Mouse (Mus musculus) frontal cortex, postnatal 36 days (tissue): Measurements from ENCODE around the gene Trpc7.

Experiments used
- DNase-seq, 2 experiments: peaks; one replicate each; pipeline ENCODE4 v3.0.0; 2022; ENCODE audit warnings: low spot score in 2 of 2

Trpc7 gene

GRCm38 (mm10) chr13:56747554-56747953 lies 148.2 kb downstream of the Trpc7 start:
- no peak for DNase-seq

GRCm38 (mm10) chr13:56746739-56747532 lies 148.9 kb downstream of the Trpc7 start:
- no peak for DNase-seq

GRCm38 (mm10) chr13:56742325-56742901 lies 153.4 kb downstream of the Trpc7 start:
- DNase-seq = no peak

GRCm38 (mm10) chr13:56741691-56742090 lies 154.1 kb downstream of the Trpc7 start:
- no peak for DNase-seq

- DNase-seq = no peak
These were observed 155.3 kb downstream of the Trpc7 start for GRCm38 (mm10) chr13:56740496-56740895.

GRCm38 (mm10) chr13:56739556-56739955 lies 156.2 kb downstream of the Trpc7 start:
- DNase-seq = no peak

GRCm38 (mm10) chr13:56735212-56735875 lies 160.4 kb downstream of the Trpc7 start:
- peak; percentile 13 to 34 for DNase-seq

- no peak for DNase-seq
These were observed 161.2 kb downstream of the Trpc7 start for GRCm38 (mm10) chr13:56734617-56735016.

GRCm38 (mm10) chr13:56729046-56729445 lies 166.7 kb downstream of the Trpc7 start:
- DNase-seq = no peak

- DNase-seq = peak in 1 of 2 experiments; percentile 39
These were observed 169.2 kb downstream of the Trpc7 start for GRCm38 (mm10) chr13:56726551-56726950.
